Mouse (Mus musculus): ENCODE measurements around the gene Skap1.

The Skap1 gene

DNA sequence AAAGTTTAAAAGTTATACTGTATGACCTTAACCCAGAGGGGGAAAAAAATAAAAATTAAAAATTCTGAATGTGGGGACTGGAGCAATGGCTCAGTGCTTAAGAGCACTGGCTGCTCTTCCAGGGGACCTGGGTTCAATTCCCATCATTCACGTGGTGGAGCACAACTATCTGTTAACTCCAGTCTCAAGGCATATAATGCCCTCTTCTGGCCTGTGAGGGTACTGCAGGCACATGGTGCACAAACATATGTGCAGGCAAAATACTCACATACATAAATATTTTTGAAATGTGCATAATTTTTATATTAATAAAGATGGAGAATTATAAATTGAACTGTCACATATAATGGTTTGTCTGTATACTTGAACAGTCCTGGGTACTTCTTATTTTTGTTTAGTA lies 99.7 kb downstream of the Skap1 start:
- H3K36me3 ChIP-seq (ENCODE audit: control insufficient read depth, insufficient read depth, low read length, poor library complexity, severe bottlenecking), result no peaks in the 10 kb centered on the region
- peak; percentile 8 for DNase-seq (ENCODE audit: low read depth, low spot score)
- H3K27me3 ChIP-seq (ENCODE audit: control insufficient read depth, insufficient read depth, low read length, poor library complexity, severe bottlenecking), result no peaks in the 10 kb centered on the region

GRCm38 (mm10) chr11:96572515-96572914 lies 108.1 kb downstream of the Skap1 start:
- H3K27me3 ChIP-seq (ENCODE audit: control insufficient read depth, insufficient read depth, low read length, poor library complexity, severe bottlenecking), result peaks cover 2% of the 10 kb centered on the region
- peak; percentile 4 for DNase-seq (ENCODE audit: low read depth, low spot score)

GRCm38 (mm10) chr11:96576491-96577427 lies 112.4 kb downstream of the Skap1 start:
- no peaks in the 10 kb centered on the region for H3K36me3 ChIP-seq (ENCODE audit: control insufficient read depth, insufficient read depth, low read length, poor library complexity, severe bottlenecking)
- peaks cover 2% of the 10 kb centered on the region for H3K27me3 ChIP-seq (ENCODE audit: control insufficient read depth, insufficient read depth, low read length, poor library complexity, severe bottlenecking)
- DNase-seq (ENCODE audit: low read depth, low spot score), result no peak

More at GRCm38 (mm10) chr11:96572515-96572914, 108.1 kb downstream of the Skap1 start:
- H3K36me3 ChIP-seq (ENCODE audit: control insufficient read depth, insufficient read depth, low read length, poor library complexity, severe bottlenecking), result no peaks in the 10 kb centered on the region

DNA sequence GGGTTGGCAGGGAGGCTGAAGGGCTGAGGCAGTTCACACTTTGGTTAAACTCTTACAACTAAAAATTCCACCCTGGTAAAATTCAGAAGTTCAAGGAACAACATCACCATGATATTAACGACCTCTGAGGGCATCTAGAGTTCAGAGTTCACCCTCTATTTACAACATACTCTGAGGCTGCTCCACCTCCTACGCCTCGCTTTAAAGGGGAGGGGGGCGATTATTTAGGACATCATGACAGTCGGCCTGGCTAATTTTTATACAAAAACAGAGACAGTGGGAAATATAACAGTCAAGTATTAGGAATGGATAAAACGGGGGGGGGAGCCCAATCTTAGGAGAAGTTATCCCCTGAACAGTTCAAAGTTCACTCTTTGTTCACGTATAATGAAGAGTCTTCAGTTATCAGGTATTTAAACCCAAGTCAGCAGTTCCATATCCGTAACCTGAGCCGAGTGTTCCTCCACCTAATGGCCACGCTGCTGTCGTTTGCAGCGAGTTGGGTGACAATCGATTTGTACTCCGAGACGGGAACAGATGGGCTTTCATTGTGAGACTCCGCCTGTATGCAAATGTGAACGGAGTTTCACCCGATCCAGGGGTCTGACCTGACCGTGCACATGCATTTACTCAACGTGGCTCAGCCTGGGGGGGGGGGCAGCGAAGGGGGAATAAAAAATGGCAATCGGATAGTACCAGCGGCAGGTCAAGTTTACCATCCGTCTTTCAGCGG lies 114.3 kb downstream of the Skap1 start:
- H3K36me3 ChIP-seq (ENCODE audit: control insufficient read depth, insufficient read depth, low read length, poor library complexity, severe bottlenecking), result no peaks in the 10 kb centered on the region
- H3K27me3 ChIP-seq (ENCODE audit: control insufficient read depth, insufficient read depth, low read length, poor library complexity, severe bottlenecking), result peaks cover 2% of the 10 kb centered on the region
- DNase-seq (ENCODE audit: low read depth, low spot score), result no peak

DNA sequence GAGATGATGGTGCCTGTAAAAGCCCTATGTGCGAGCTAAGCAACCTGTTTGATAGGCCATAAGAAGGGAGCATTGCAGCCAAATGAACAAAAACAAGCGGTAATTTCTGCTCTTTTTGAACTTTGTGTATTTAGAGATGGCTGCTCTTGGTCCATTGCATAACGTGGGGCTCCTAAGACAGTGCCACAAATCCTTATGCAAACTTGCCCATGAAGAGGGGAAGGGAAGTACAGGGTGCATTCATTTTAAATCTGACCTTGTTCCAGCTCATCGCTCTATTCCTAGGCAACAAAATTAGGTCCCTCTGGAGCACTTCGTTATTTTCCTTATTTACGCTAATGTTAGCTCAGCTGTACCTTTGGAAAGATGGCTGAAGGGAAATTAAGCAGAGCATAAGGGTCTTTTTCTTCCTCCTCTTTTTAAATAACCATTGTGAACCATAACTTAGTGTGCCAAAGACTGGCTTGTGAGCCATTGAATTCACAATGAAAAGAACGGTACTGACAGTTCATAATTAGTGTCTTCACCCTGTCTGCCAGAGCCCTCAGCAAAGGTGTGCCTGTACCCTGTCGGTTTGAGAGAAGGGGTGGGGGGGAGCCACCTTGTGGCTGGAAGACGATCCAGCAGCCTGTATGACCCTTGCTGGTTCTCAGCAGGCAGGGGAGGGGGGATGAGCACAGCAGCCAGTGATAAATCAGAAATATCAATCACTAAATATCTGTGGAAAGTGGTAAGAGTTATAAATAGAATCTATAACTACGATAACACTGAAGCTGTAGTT lies 117.4 kb downstream of the Skap1 start:
- H3K36me3 ChIP-seq (ENCODE audit: control insufficient read depth, insufficient read depth, low read length, poor library complexity, severe bottlenecking), result no peaks in the 10 kb centered on the region
- no peaks in the 10 kb centered on the region for H3K27me3 ChIP-seq (ENCODE audit: control insufficient read depth, insufficient read depth, low read length, poor library complexity, severe bottlenecking)
- DNase-seq (ENCODE audit: low read depth, low spot score), result peak; percentile 58

DNA sequence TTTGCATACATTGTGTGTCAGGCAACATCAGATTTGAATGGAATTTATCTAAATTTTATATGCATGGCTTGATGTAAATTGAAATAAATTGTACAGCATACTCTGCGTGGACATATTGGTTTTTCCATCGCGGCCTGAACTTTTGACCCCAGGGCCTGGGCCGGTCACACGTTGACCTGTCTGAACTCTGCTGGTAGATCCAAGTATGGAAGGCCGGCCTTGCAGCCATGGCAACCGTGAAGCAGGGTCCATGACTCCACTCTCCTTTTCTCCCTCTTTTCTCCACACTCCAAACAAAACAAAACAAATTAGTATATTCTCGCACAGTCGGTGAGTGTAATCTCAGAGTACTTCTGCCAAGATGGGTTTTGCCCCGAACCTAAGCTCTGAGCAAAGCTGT lies 118.2 kb downstream of the Skap1 start:
- DNase-seq (ENCODE audit: low read depth, low spot score), result no peak

GRCm38 (mm10) chr11:96589828-96590227 lies 125.4 kb downstream of the Skap1 start:
- H3K27me3 ChIP-seq (ENCODE audit: control insufficient read depth, insufficient read depth, low read length, poor library complexity, severe bottlenecking), result no peaks in the 10 kb centered on the region; the same call in 1 of the 2 replicates
- DNase-seq (ENCODE audit: low read depth, low spot score), result no peak
- H3K36me3 ChIP-seq (ENCODE audit: control insufficient read depth, insufficient read depth, low read length, poor library complexity, severe bottlenecking), result no peaks in the 10 kb centered on the region

More for the DNA sequence above, 118.2 kb downstream of the Skap1 start:
- H3K36me3 ChIP-seq (ENCODE audit: control insufficient read depth, insufficient read depth, low read length, poor library complexity, severe bottlenecking), result no peaks in the 10 kb centered on the region
- H3K27me3 ChIP-seq (ENCODE audit: control insufficient read depth, insufficient read depth, low read length, poor library complexity, severe bottlenecking), result no peaks in the 10 kb centered on the region

- Histone ChIP-seq H3K27me3 (ENCODE audit: control insufficient read depth, insufficient read depth, low read length, poor library complexity, severe bottlenecking) (no peaks in the 10 kb centered on the region; the same call in 1 of the 2 replicates), H3K36me3 (ENCODE audit: control insufficient read depth, insufficient read depth, low read length, poor library complexity, severe bottlenecking) (no peaks in the 10 kb centered on the region)
- no peak for DNase-seq (ENCODE audit: low read depth, low spot score)
These were observed 131.5 kb downstream of the Skap1 start for GRCm38 (mm10) chr11:96595890-96596289.

DNA sequence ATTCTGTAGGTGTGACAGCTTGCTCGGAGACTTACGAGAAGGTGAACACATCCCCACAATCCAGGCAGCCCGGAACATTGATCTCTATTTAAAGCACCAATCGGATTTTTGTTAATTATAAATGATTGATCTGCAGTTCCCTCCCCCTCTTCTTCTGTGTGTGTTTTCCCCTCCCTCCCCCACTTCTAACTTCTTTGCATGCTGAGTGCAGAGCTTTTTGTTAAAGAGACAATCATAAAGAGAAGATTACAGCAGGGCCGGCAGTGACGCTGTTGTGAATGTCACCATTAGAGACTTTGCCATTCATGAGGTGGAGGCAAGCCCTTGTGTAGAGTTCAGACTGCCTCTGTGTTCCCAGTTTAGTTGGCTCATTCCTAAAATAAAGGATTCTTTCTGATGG lies 131.9 kb downstream of the Skap1 start:
- H3K27me3 ChIP-seq (ENCODE audit: control insufficient read depth, insufficient read depth, low read length, poor library complexity, severe bottlenecking), result no peaks in the 10 kb centered on the region; the same call in 1 of the 2 replicates
- DNase-seq (ENCODE audit: low read depth, low spot score), result no peak
- no peaks in the 10 kb centered on the region for H3K36me3 ChIP-seq (ENCODE audit: control insufficient read depth, insufficient read depth, low read length, poor library complexity, severe bottlenecking)

DNA sequence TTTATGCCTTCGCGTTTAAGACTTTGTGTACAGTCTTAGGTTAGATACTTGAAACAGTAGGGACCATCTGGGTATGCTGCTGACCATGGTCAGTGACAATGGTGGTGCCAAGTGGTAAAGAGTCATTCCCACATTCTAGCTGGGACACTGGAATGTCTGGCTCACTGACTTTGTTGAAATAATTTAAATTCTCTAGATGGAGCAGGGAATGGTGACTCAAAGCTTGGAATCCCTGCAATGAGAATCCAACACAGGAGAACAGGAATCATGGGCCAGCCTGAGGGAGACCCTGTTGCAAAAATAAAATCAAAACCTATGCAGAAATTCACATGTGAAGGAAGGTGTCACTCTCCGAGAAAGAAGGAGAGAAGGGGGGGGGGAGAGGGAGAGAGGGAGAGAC lies 138.4 kb downstream of the Skap1 start:
- DNase-seq (ENCODE audit: low read depth, low spot score), result no peak
- H3K36me3 ChIP-seq (ENCODE audit: control insufficient read depth, insufficient read depth, low read length, poor library complexity, severe bottlenecking), result no peaks in the 10 kb centered on the region
- H3K27me3 ChIP-seq (ENCODE audit: control insufficient read depth, insufficient read depth, low read length, poor library complexity, severe bottlenecking), result no peaks in the 10 kb centered on the region

GRCm38 (mm10) chr11:96604306-96604705 lies 139.9 kb downstream of the Skap1 start:
- H3K36me3 ChIP-seq (ENCODE audit: control insufficient read depth, insufficient read depth, low read length, poor library complexity, severe bottlenecking), result no peaks in the 10 kb centered on the region
- DNase-seq (ENCODE audit: low read depth, low spot score), result no peak
- H3K27me3 ChIP-seq (ENCODE audit: control insufficient read depth, insufficient read depth, low read length, poor library complexity, severe bottlenecking), result no peaks in the 10 kb centered on the region

GRCm38 (mm10) chr11:96604751-96605450 lies 140.5 kb downstream of the Skap1 start:
- Histone ChIP-seq H3K36me3 (ENCODE audit: control insufficient read depth, insufficient read depth, low read length, poor library complexity, severe bottlenecking) (no peaks in the 10 kb centered on the region), H3K27me3 (ENCODE audit: control insufficient read depth, insufficient read depth, low read length, poor library complexity, severe bottlenecking) (no peaks in the 10 kb centered on the region)
- DNase-seq (ENCODE audit: low read depth, low spot score), result no peak

DNA sequence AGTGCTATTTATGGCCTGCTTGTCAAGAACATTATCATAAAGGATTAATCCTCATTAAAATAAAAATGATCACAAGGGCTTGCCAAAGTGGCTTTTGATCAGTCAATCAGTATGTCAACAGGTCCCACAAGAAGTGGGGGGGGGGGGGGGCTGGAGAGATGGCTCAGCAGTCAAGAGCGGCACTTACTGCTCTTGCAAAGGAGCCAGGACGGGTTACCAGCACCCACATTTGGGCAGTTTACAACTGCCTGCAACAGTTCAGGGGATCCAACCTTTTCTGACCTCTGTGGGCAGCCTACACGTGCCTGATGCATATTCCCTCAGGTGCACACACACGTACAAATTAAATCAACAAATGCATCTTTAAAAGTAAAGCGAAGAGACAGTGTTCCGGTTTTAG lies 141.1 kb downstream of the Skap1 start:
- Histone ChIP-seq H3K36me3 (ENCODE audit: control insufficient read depth, insufficient read depth, low read length, poor library complexity, severe bottlenecking) (no peaks in the 10 kb centered on the region), H3K27me3 (ENCODE audit: control insufficient read depth, insufficient read depth, low read length, poor library complexity, severe bottlenecking) (no peaks in the 10 kb centered on the region)
- DNase-seq (ENCODE audit: low read depth, low spot score), result no peak

GRCm38 (mm10) chr11:96612596-96612995 lies 148.2 kb downstream of the Skap1 start:
- H3K27me3 ChIP-seq (ENCODE audit: control insufficient read depth, insufficient read depth, low read length, poor library complexity, severe bottlenecking), result no peaks in the 10 kb centered on the region
- H3K36me3 ChIP-seq (ENCODE audit: control insufficient read depth, insufficient read depth, low read length, poor library complexity, severe bottlenecking), result no peaks in the 10 kb centered on the region
- no peak for DNase-seq (ENCODE audit: low read depth, low spot score)

All from splenic B cell, adult 2 months (primary cell).